ENCODE assay signal across 13 mouse cellular contexts in genomic region chr7:143159446-143159845, GRCm38 (mm10). TPM values are rescaled to one million over a fixed set of nuclear protein-coding genes. Genes with fewer than 3 reads are reported as not detected.
A peak's percentile ranks its signal among the peaks of the same experiment; 100 is the strongest.
DNase-seq lines count a peak whose midpoint lies in the region; ATAC-seq lines count a peak whose summit lies in the region.
"Had no signal": no experiment of that assay in that cellular context is flagged by ENCODE, and none has a peak within 500 bp of the region (broad histone marks: within the 10 kb centered on the region; RNA-seq: fewer than 3 reads in every experiment).

No protein-coding gene starts in this region.

- H3K9me3 ChIP-seq in heart, embryonic 13.5 days: no peaks in the 10 kb centered on the region
- H3K9me3 ChIP-seq in midbrain, embryonic 10.5 days (replicated peaks): no peaks in the 10 kb centered on the region
- no peaks in the 10 kb centered on the region for H3K9me3 ChIP-seq in midbrain, embryonic 14.5 days (ENCODE audit: control insufficient read depth, low read length)
- H3K9me3 ChIP-seq in embryonic facial prominence, embryonic 13.5 days: no peaks in the 10 kb centered on the region
- no peaks in the 10 kb centered on the region for H3K9me3 ChIP-seq in limb, embryonic 12.5 days
- no peaks in the 10 kb centered on the region for H3K9me3 ChIP-seq in liver, embryonic 11.5 days (ENCODE audit: control insufficient read depth, low read length)
- H3K9me3 ChIP-seq: liver, embryonic 13.5 days had no signal

- H3K4me1 ChIP-seq in heart, embryonic 13.5 days: peaks cover 36% of the 10 kb centered on the region
- H3K4me1 ChIP-seq in midbrain, embryonic 10.5 days: peaks cover 31% of the 10 kb centered on the region
- peaks cover 9% of the 10 kb centered on the region; the same call in 1 of the 2 replicates for H3K4me1 ChIP-seq in midbrain, embryonic 14.5 days (ENCODE audit: control insufficient read depth, insufficient read depth, low read length)
- H3K4me1 ChIP-seq in embryonic facial prominence, embryonic 13.5 days: peaks cover 24% of the 10 kb centered on the region
- H3K4me1 ChIP-seq in limb, embryonic 12.5 days (replicated peaks): peaks cover 46% of the 10 kb centered on the region
- peaks cover 9% of the 10 kb centered on the region for H3K4me1 ChIP-seq in liver, embryonic 11.5 days (replicated peaks; ENCODE audit: control insufficient read depth, insufficient read depth, low read length)

- no peaks in the 10 kb centered on the region for H3K27me3 ChIP-seq in heart, embryonic 13.5 days (replicated peaks)
- H3K27me3 ChIP-seq in midbrain, embryonic 10.5 days (ENCODE audit: low read depth, poor library complexity, severe bottlenecking): peaks cover 26% of the 10 kb centered on the region
- H3K27me3 ChIP-seq in midbrain, embryonic 14.5 days (ENCODE audit: control insufficient read depth, insufficient read depth, low read length): no peaks in the 10 kb centered on the region
- H3K27me3 ChIP-seq in embryonic facial prominence, embryonic 13.5 days: no peaks in the 10 kb centered on the region
- no peaks in the 10 kb centered on the region for H3K27me3 ChIP-seq in limb, embryonic 12.5 days
- H3K27me3 ChIP-seq in liver, embryonic 11.5 days (replicated peaks; ENCODE audit: control insufficient read depth, insufficient read depth, low read length): 0 out of 2 replicates have a peak, but pooled peaks cover 5% of the 10 kb centered on the region

- peak overlapping the region; percentile 51; the same call in 1 of the 2 replicates for H3K27ac ChIP-seq in heart, embryonic 13.5 days (replicated peaks)
- H3K27ac ChIP-seq in midbrain, embryonic 10.5 days (replicated peaks): peak overlapping the region; percentile 79
- H3K27ac ChIP-seq in midbrain, embryonic 14.5 days (replicated peaks; ENCODE audit: low read depth, low read length): no peak overlapping the region
- H3K27ac ChIP-seq in embryonic facial prominence, embryonic 13.5 days: no peak overlapping the region
- H3K27ac ChIP-seq in limb, embryonic 12.5 days: peak overlapping the region; percentile 50
- no peak overlapping the region for H3K27ac ChIP-seq in liver, embryonic 11.5 days (ENCODE audit: low read depth, low read length)
- H3K27ac ChIP-seq: layer of hippocampus, adult 2 months; liver, embryonic 13.5 days had no signal

- no peak for DNase-seq in heart, adult 8-10 months (ENCODE audit: low spot score)
- no peak for DNase-seq in midbrain, embryonic 10.5 days (ENCODE audit: low spot score)
- DNase-seq in midbrain, embryonic 14.5 days: no peak
- DNase-seq in liver, embryonic 11.5 days (ENCODE audit: low spot score): no peak
- DNase-seq: cerebellum, adult 8-10 months; kidney, adult 11 months; liver, embryonic 13.5 days; lung, postnatal 14 days had no signal

- no peak overlapping the region for H3K4me3 ChIP-seq in heart, embryonic 13.5 days
- H3K4me3 ChIP-seq in midbrain, embryonic 10.5 days: no peak overlapping the region
- no peak overlapping the region for H3K4me3 ChIP-seq in midbrain, embryonic 14.5 days (replicated peaks; ENCODE audit: low read depth, low read length)
- H3K4me3 ChIP-seq in embryonic facial prominence, embryonic 13.5 days: no peak overlapping the region
- H3K4me3 ChIP-seq in limb, embryonic 12.5 days (replicated peaks): no peak overlapping the region
- H3K4me3 ChIP-seq in liver, embryonic 11.5 days (ENCODE audit: low read depth, low read length): no peak overlapping the region
- H3K4me3 ChIP-seq: layer of hippocampus, adult 2 months; liver, embryonic 13.5 days had no signal

- ATAC-seq in heart, embryonic 13.5 days (ENCODE audit: extremely low read depth, insufficient number of reproducible peaks, low FRiP score, low TSS enrichment): no peak
- no peak for ATAC-seq in midbrain, embryonic 14.5 days (ENCODE audit: low FRiP score, low TSS enrichment)
- ATAC-seq in embryonic facial prominence, embryonic 13.5 days (ENCODE audit: insufficient number of reproducible peaks, insufficient read depth, low FRiP score, low TSS enrichment, low read depth): 0 out of 2 replicates have a peak, but pooled peaks have one; percentile 16
- no peak for ATAC-seq in limb, embryonic 12.5 days (ENCODE audit: insufficient number of reproducible peaks, insufficient read depth, low FRiP score, low TSS enrichment, low read depth)
- no peak for ATAC-seq in liver, embryonic 11.5 days (replicated peaks; ENCODE audit: low FRiP score)

- H3K4me2 ChIP-seq in heart, embryonic 13.5 days: 0 out of 2 replicates have a peak overlapping the region, but pooled peaks have one; percentile 24
- no peak overlapping the region for H3K4me2 ChIP-seq in midbrain, embryonic 14.5 days (ENCODE audit: low read length)
- no peak overlapping the region for H3K4me2 ChIP-seq in embryonic facial prominence, embryonic 13.5 days
- H3K4me2 ChIP-seq in limb, embryonic 12.5 days: no peak overlapping the region
- no peak overlapping the region for H3K4me2 ChIP-seq in liver, embryonic 11.5 days
- H3K4me2 ChIP-seq: liver, embryonic 13.5 days had no signal

- 53% methylated on average over 11 of the region's 11 CpGs for WGBS in heart, embryonic 13.5 days
- 53% methylated on average over 11 of the region's 11 CpGs for WGBS in midbrain, embryonic 10.5 days
- WGBS in midbrain, embryonic 14.5 days: 25% methylated on average over 11 of the region's 11 CpGs
- 34% methylated on average over 11 of the region's 11 CpGs for WGBS in embryonic facial prominence, embryonic 13.5 days
- 52% methylated on average over 11 of the region's 11 CpGs for WGBS in limb, embryonic 12.5 days
- WGBS in liver, embryonic 11.5 days: 72% methylated on average over 11 of the region's 11 CpGs

- H3K9ac ChIP-seq in heart, embryonic 13.5 days: peak overlapping the region; percentile 51
- no peak overlapping the region for H3K9ac ChIP-seq in midbrain, embryonic 14.5 days (replicated peaks; ENCODE audit: low read length)
- no peak overlapping the region for H3K9ac ChIP-seq in embryonic facial prominence, embryonic 13.5 days
- H3K9ac ChIP-seq in limb, embryonic 12.5 days (replicated peaks): no peak overlapping the region
- no peak overlapping the region for H3K9ac ChIP-seq in liver, embryonic 11.5 days (ENCODE audit: low read depth, low read length)
- H3K9ac ChIP-seq: liver, embryonic 13.5 days had no signal

- H3K36me3 ChIP-seq in heart, embryonic 13.5 days: no peaks in the 10 kb centered on the region
- H3K36me3 ChIP-seq in midbrain, embryonic 10.5 days: no peaks in the 10 kb centered on the region
- no peaks in the 10 kb centered on the region for H3K36me3 ChIP-seq in midbrain, embryonic 14.5 days (ENCODE audit: control insufficient read depth, insufficient read depth, low read length)
- no peaks in the 10 kb centered on the region for H3K36me3 ChIP-seq in embryonic facial prominence, embryonic 13.5 days
- no peaks in the 10 kb centered on the region for H3K36me3 ChIP-seq in limb, embryonic 12.5 days
- H3K36me3 ChIP-seq in liver, embryonic 11.5 days (ENCODE audit: control insufficient read depth, insufficient read depth, low read length): no peaks in the 10 kb centered on the region
- H3K36me3 ChIP-seq: liver, embryonic 13.5 days had no signal

RNA-seq across cellular contexts. Expression of gene Kcnq1, which starts 53.3 kb away (rescaled TPM):
- polyA plus RNA-seq in heart, embryonic 13.5 days (2015; fragmentation: Nextera tagmentation; extraction: Ambion mirVana): 15.0 and 15.6 TPM in 2 replicates
- total RNA-seq in heart, adult 8-10 months (2022): 10 to 100 TPM; 30.9 to 36.9 (median 32.8) TPM
- 0.69 and 1.1 TPM in 2 replicates for polyA plus RNA-seq in midbrain, embryonic 10.5 days (2016; fragmentation: Nextera tagmentation; extraction: Ambion mirVana)
- 1.2 and 2.0 TPM in 2 replicates for polyA plus RNA-seq in midbrain, embryonic 14.5 days (2014; fragmentation: Nextera tagmentation; extraction: Ambion mirVana)
- 0.69 and 0.84 TPM in 2 replicates for polyA plus RNA-seq in embryonic facial prominence, embryonic 13.5 days (2015; fragmentation: Nextera tagmentation; extraction: Ambion mirVana)
- 0.94 and 1.8 TPM in 2 replicates for polyA plus RNA-seq in limb, embryonic 12.5 days (2016; fragmentation: Nextera tagmentation; extraction: Ambion mirVana)
- polyA plus RNA-seq in liver, embryonic 11.5 days (2014; fragmentation: Nextera tagmentation; extraction: Ambion mirVana): 0.59 and 1.2 TPM in 2 replicates
- total RNA-seq: monocyte, adult 5-6 weeks had no signal

Comparison
In these comparisons a context has a peak if more than half of its experiments do, and no peak if none do; other contexts are left out.
1. H3K27ac ChIP-seq: peak in heart, embryonic 13.5 days (single experiment), midbrain, embryonic 10.5 days (single experiment) and limb, embryonic 12.5 days (single experiment); none in midbrain, embryonic 14.5 days (single experiment), embryonic facial prominence, embryonic 13.5 days (single experiment) and liver, embryonic 11.5 days (single experiment).